Mouse (Mus musculus) stomach, embryonic 14.5 days (tissue): ENCODE results near the gene Trappc5. TPM values are rescaled to one million over a fixed set of nuclear protein-coding genes. Genes with fewer than 3 reads are reported as not detected.

Experiments
- ATAC-seq: fragments of 200-750 bp; cut with Nextera tagmentation; 2 replicates; pipeline ENCODE4 v1.8.0; 2017; ENCODE audit warnings: low read depth, moderate TSS enrichment; ENCODE audit not compliant: insufficient number of reproducible peaks, insufficient read depth, low FRiP score
- H3K27ac ChIP-seq: fragments of 300-500 bp; sonication (generic); 2 replicates; pipeline ENCODE4 v1.5.1; 2014; ENCODE audit warnings: mild to moderate bottlenecking, low read length, moderate library complexity, mixed read lengths
- H3K27me3 ChIP-seq: fragments of 300-500 bp; sonication (generic); 2 replicates; pipeline ENCODE4 v1.6.1; 2014; ENCODE audit warnings: low read length, control low read depth, mixed read lengths; ENCODE audit not compliant: control insufficient read depth, insufficient read depth
- H3K36me3 ChIP-seq: fragments of 300-500 bp; sonication (generic); 2 replicates; pipeline ENCODE4 v1.6.1; 2014; ENCODE audit warnings: mild to moderate bottlenecking, control low read depth, low read length, moderate library complexity, mixed read lengths; ENCODE audit not compliant: control insufficient read depth, insufficient read depth
- H3K4me1 ChIP-seq: fragments of 300-500 bp; sonication (generic); 2 replicates; pipeline ENCODE4 v1.6.1; 2014; ENCODE audit warnings: low read length, control low read depth, mixed read lengths; ENCODE audit not compliant: control insufficient read depth, insufficient read depth
- H3K4me2 ChIP-seq: fragments of 300-500 bp; sonication (generic); replicated peaks from 2 replicates; pipeline ENCODE4 v1.6.1; 2014; ENCODE audit warnings: low read depth, low read length, control low read depth
- H3K4me3 ChIP-seq: fragments of 300-500 bp; sonication (generic); 2 replicates; pipeline ENCODE4 v1.5.1; 2014; ENCODE audit warnings: low read depth, low read length, control low read depth
- H3K9ac ChIP-seq: fragments of 300-500 bp; sonication (generic); replicated peaks from 2 replicates; pipeline ENCODE4 v1.6.1; 2014; ENCODE audit warnings: low read depth, mild to moderate bottlenecking, control low read depth, low read length, moderate library complexity, mixed read lengths
- H3K9me3 ChIP-seq: fragments of 300-500 bp; sonication (generic); 2 replicates; pipeline ENCODE4 v1.6.1; 2016; ENCODE audit warnings: low read depth, low read length, control low read depth; ENCODE audit not compliant: control insufficient read depth
- WGBS: fragments of 180-500 bp; shearing (Covaris S2); extraction: QIAGEN DNeasy Blood & Tissue Kit; methylation state at CpG from one replicate; pipeline ENCODE4 v1.1.7; 2014; 5-methylcytosine and 5-hydroxymethylcytosine counted together
- polyA plus RNA-seq: library from polyadenylated mRNA; unstranded; fragments of >200 nt; fragmentation: Nextera tagmentation; extraction: Ambion mirVana; gene quantifications from 2 replicates; pipeline ENCODE4 v1.2.1, GENCODE M21; 2014

The Trappc5 gene
- polyA plus RNA-seq, 1 experiment from 2014 or later, result 27.5 TPM

GRCm38 (mm10) chr8:3682435-3682834, 6.3 kb downstream of the Trappc5 start:
- Histone ChIP-seq H3K27me3 (no peaks in the 10 kb centered on the region), H3K27ac (no peak overlapping the region), H3K4me2 (no peak overlapping the region), H3K4me3 (no peak overlapping the region), H3K36me3 (peaks cover 19% of the 10 kb centered on the region), H3K4me1 (peaks cover 2% of the 10 kb centered on the region; the same call in 1 of the 2 replicates), H3K9me3 (no peaks in the 10 kb centered on the region), H3K9ac (no peak overlapping the region)
- no peak for ATAC-seq
- WGBS, result 88% methylated on average over 5 of the region's 5 CpGs

GRCm38 (mm10) chr8:3683408-3684176, 7.5 kb downstream of the Trappc5 start:
- H3K4me1 ChIP-seq, result no peaks in the 10 kb centered on the region
- ATAC-seq, result no peak
- no peaks in the 10 kb centered on the region for H3K9me3 ChIP-seq
- no peak overlapping the region for H3K27ac ChIP-seq
- H3K4me2 ChIP-seq, result no peak overlapping the region
- 70% methylated on average over 6 of the region's 6 CpGs for WGBS
- no peak overlapping the region for H3K9ac ChIP-seq
- no peaks in the 10 kb centered on the region for H3K27me3 ChIP-seq
- no peak overlapping the region for H3K4me3 ChIP-seq
- peaks cover 19% of the 10 kb centered on the region for H3K36me3 ChIP-seq

GRCm38 (mm10) chr8:3684530-3684929, 8.4 kb downstream of the Trappc5 start:
- H3K4me3 ChIP-seq, result no peak overlapping the region
- no peak overlapping the region for H3K4me2 ChIP-seq
- H3K9ac ChIP-seq, result no peak overlapping the region
- H3K4me1 ChIP-seq, result no peaks in the 10 kb centered on the region
- no peaks in the 10 kb centered on the region for H3K9me3 ChIP-seq
- H3K27ac ChIP-seq, result no peak overlapping the region
- H3K27me3 ChIP-seq, result no peaks in the 10 kb centered on the region
- ATAC-seq, result no peak
- H3K36me3 ChIP-seq, result peaks cover 11% of the 10 kb centered on the region; the same call in 1 of the 2 replicates

- Histone ChIP-seq H3K4me1 (no peaks in the 10 kb centered on the region), H3K4me3 (no peak overlapping the region), H3K36me3 (peaks cover 2% of the 10 kb centered on the region; the same call in 1 of the 2 replicates), H3K9me3 (no peaks in the 10 kb centered on the region), H3K9ac (no peak overlapping the region), H3K27ac (no peak overlapping the region), H3K27me3 (no peaks in the 10 kb centered on the region), H3K4me2 (no peak overlapping the region)
- 68% methylated on average over 5 of the region's 5 CpGs for WGBS
- no peak for ATAC-seq
Measured at GRCm38 (mm10) chr8:3685422-3685821, 9.3 kb downstream of the Trappc5 start.

- H3K27me3 ChIP-seq, result no peaks in the 10 kb centered on the region
- H3K36me3 ChIP-seq, result no peaks in the 10 kb centered on the region
- no peaks in the 10 kb centered on the region for H3K4me1 ChIP-seq
- H3K27ac ChIP-seq, result no peak overlapping the region
- WGBS, result 74% methylated on average over 6 of the region's 6 CpGs
- no peak overlapping the region for H3K4me2 ChIP-seq
- no peaks in the 10 kb centered on the region for H3K9me3 ChIP-seq
- no peak overlapping the region for H3K9ac ChIP-seq
- ATAC-seq, result no peak
- no peak overlapping the region for H3K4me3 ChIP-seq
Measured at GRCm38 (mm10) chr8:3687537-3687936, 11.4 kb downstream of the Trappc5 start.

GRCm38 (mm10) chr8:3690774-3691173, 14.7 kb downstream of the Trappc5 start:
- no peaks in the 10 kb centered on the region for H3K27me3 ChIP-seq
- H3K4me2 ChIP-seq, result no peak overlapping the region
- no peak for ATAC-seq
- no peak overlapping the region for H3K9ac ChIP-seq
- H3K36me3 ChIP-seq, result no peaks in the 10 kb centered on the region
- no peak overlapping the region for H3K27ac ChIP-seq
- no peak overlapping the region for H3K4me3 ChIP-seq
- no peaks in the 10 kb centered on the region for H3K9me3 ChIP-seq
- WGBS, result 77% methylated on average over 3 of the region's 3 CpGs
- H3K4me1 ChIP-seq, result no peaks in the 10 kb centered on the region

- no peaks in the 10 kb centered on the region for H3K36me3 ChIP-seq
- H3K4me2 ChIP-seq, result no peak within 1 kb of the TSS
- WGBS, result 85% methylated on average over 3 of the region's 3 CpGs
- H3K9ac ChIP-seq, result no peak within 1 kb of the TSS
- no peaks in the 10 kb centered on the region for H3K27me3 ChIP-seq
- no peak within 1 kb of the TSS for H3K27ac ChIP-seq
- H3K9me3 ChIP-seq, result no peaks in the 10 kb centered on the region
- no peak within 1 kb of the TSS for H3K4me3 ChIP-seq
- H3K4me1 ChIP-seq, result no peaks in the 10 kb centered on the region
- no peak for ATAC-seq
Measured at GRCm38 (mm10) chr8:3694121-3694520, 18.0 kb downstream of the Trappc5 start, which contains the start of gene Fcer2a. Fcer2a (minus strand) TSS chr8:3694175.

GRCm38 (mm10) chr8:3701491-3701890, 25.4 kb downstream of the Trappc5 start:
- H3K4me2 ChIP-seq, result no peak overlapping the region
- no peak for ATAC-seq
- H3K4me1 ChIP-seq, result no peaks in the 10 kb centered on the region
- no peak overlapping the region for H3K27ac ChIP-seq
- H3K9me3 ChIP-seq, result no peaks in the 10 kb centered on the region
- no peak overlapping the region for H3K4me3 ChIP-seq
- H3K9ac ChIP-seq, result no peak overlapping the region
- H3K36me3 ChIP-seq, result no peaks in the 10 kb centered on the region
- WGBS, result 97% methylated on average over 1 of the region's 1 CpGs
- H3K27me3 ChIP-seq, result no peaks in the 10 kb centered on the region

GRCm38 (mm10) chr8:3705711-3706110, 29.6 kb downstream of the Trappc5 start:
- no peak overlapping the region for H3K27ac ChIP-seq
- no peak overlapping the region for H3K4me3 ChIP-seq
- ATAC-seq, result no peak
- no peaks in the 10 kb centered on the region for H3K9me3 ChIP-seq
- no peak overlapping the region for H3K4me2 ChIP-seq
- no peak overlapping the region for H3K9ac ChIP-seq
- no peaks in the 10 kb centered on the region for H3K36me3 ChIP-seq
- H3K27me3 ChIP-seq, result no peaks in the 10 kb centered on the region
- no peaks in the 10 kb centered on the region for H3K4me1 ChIP-seq
- WGBS, result 52% methylated on average over 4 of the region's 4 CpGs
